Mouse (Mus musculus): ENCODE measurements at regions not wholly inside any gene's neighbourhood (a gene's known extent, or its start where the extent isn't known, plus 50 kb on each side); places are given as distances from the start of the nearest gene placed in this dataset.

DNA sequence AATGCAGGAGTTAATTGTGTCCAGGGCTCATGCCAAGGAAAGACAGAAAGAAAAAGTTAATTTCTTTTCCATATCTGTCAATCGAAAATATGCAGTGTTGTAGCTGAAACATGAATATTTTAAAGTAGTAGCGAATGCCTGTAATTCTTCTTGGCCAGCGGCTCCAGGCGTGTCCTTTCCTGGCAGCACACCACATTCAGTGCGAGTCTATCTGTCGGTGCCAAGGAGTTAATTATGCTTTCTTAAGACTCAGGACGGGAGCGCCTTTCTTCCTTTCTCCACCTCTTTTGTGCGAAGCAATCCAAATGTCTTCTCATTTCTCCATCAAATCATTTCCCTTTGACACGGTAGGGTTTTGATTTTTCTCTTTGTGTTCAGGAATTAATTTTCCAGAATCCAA, 226.5 kb upstream of the Nrip1 start:
- peak; percentile 27 for DNase-seq
- Histone ChIP-seq H3K27ac (ENCODE audit: insufficient read depth, low read depth, low read length) (no peak overlapping the region), H3K36me3 (ENCODE audit: control insufficient read depth, insufficient read depth, low read length) (no peaks in the 10 kb centered on the region), H3K4me1 (ENCODE audit: control insufficient read depth, insufficient read depth, low read length) (no peaks in the 10 kb centered on the region), H3K4me3 (ENCODE audit: insufficient read depth, low read depth, low read length) (no peak overlapping the region), H3K27me3 (replicated peaks; ENCODE audit: control insufficient read depth, insufficient read depth, low read length) (no peaks in the 10 kb centered on the region)
- WGBS: 52% methylated on average over 10 of the region's 10 CpGs
- TF ChIP-seq CTCF (conservative IDR thresholded peaks at IDR 0.05; ENCODE audit: insufficient read depth, insufficient read length, low read depth, low read length) (no peak), POLR2A (IDR thresholded peaks at IDR 0.05; ENCODE audit: low read depth, low read length) (no peak)

DNA sequence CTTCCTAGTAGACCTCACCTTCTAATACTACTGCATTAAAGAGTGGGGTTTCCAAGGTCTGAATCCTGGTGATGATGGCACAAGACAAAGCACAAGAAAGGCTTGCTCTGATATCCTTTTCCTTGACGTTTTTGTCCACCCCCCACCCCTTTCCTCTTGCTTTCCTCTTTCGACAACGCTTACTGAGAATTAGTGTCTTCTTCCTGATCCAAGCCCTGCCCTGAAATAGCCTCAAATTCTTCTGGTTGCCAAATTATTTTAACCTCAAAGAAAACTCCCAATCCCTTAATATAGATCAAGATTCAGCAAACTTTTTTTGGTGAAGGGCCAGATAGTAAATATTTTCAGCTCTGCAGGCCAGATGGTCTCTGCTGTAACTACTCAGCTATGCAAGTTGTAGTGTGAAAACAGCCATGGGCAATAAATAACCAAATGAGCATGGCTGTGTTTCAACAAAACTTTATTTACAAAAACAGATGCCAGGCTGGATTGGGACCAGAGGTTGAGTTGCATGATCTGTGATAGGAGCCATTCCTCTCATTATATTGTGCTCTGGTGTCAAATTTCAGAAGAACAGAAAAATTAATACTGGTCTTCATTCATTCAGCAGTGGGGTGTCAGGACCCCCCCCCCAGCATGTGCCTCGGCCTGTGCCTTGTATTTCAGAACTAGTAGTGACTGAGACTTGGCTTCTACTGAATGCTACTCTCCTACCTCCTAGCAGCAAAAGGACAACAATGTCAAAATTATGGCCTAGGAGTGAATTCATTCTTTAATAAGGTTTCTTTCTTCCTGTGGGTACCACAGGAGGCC, 218.5 kb upstream of the Nrip1 start:
- no peaks in the 10 kb centered on the region for H3K36me3 ChIP-seq (ENCODE audit: control insufficient read depth, insufficient read depth, low read length)
- H3K4me1 ChIP-seq (ENCODE audit: control insufficient read depth, insufficient read depth, low read length): no peaks in the 10 kb centered on the region
- peak; percentile 61 for DNase-seq
- H3K4me3 ChIP-seq (ENCODE audit: insufficient read depth, low read depth, low read length): no peak overlapping the region
- H3K27me3 ChIP-seq (replicated peaks; ENCODE audit: control insufficient read depth, insufficient read depth, low read length): no peaks in the 10 kb centered on the region
- H3K27ac ChIP-seq (ENCODE audit: insufficient read depth, low read depth, low read length): no peak overlapping the region
- 46% methylated on average over 4 of the region's 4 CpGs for WGBS
- no peak for TF ChIP-seq POLR2A (IDR thresholded peaks at IDR 0.05; ENCODE audit: low read depth, low read length)
- TF ChIP-seq CTCF (conservative IDR thresholded peaks at IDR 0.05; ENCODE audit: insufficient read depth, insufficient read length, low read depth, low read length): no peak

DNA sequence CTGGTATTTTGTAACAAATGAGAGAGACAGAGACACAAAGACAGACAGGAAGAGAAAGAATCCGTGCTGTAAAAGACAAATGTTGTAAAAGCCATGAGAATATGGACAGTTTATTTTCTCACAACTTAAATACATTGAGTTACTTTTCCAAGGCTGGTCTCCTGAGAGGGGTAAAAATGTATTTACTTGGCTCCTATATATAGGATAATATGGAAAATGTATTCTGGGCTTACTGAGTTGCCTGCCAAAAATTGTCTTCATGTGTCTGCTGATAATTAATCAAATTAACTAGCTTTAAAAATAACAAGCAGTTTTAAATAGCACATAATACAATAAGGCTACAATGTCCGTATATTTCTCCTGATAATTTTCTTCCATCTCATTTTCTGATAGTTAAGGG, 216.2 kb upstream of the Nrip1 start:
- WGBS: 63% methylated on average over 2 of the region's 2 CpGs
- no peaks in the 10 kb centered on the region for H3K36me3 ChIP-seq (ENCODE audit: control insufficient read depth, insufficient read depth, low read length)
- H3K4me1 ChIP-seq (ENCODE audit: control insufficient read depth, insufficient read depth, low read length): no peaks in the 10 kb centered on the region
- H3K4me3 ChIP-seq (ENCODE audit: insufficient read depth, low read depth, low read length): no peak overlapping the region
- no peaks in the 10 kb centered on the region for H3K27me3 ChIP-seq (replicated peaks; ENCODE audit: control insufficient read depth, insufficient read depth, low read length)
- no peak overlapping the region for H3K27ac ChIP-seq (ENCODE audit: insufficient read depth, low read depth, low read length)
- DNase-seq: no peak
- TF ChIP-seq CTCF (conservative IDR thresholded peaks at IDR 0.05; ENCODE audit: insufficient read depth, insufficient read length, low read depth, low read length) (no peak), POLR2A (IDR thresholded peaks at IDR 0.05; ENCODE audit: low read depth, low read length) (no peak)

DNA sequence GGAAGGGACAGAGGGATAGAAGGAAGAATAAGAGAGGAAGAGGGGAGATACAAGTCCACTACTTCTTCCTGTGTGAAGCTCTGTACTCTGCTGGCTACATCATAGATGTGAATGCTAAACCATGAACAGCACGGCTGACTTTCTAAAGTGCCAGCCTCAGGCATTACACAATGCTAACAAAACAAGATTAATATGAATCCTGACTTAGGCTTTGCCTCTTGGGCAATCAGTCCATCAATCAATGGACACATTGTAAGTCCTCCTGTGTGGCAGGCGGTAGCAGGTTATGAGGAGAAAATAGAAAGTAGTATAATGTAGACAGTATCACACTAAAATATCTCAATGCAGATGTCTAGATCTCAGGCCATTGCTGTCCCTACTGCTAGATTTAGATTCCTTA, 203.6 kb upstream of the Nrip1 start:
- Histone ChIP-seq H3K27me3 (replicated peaks; ENCODE audit: control insufficient read depth, insufficient read depth, low read length) (no peaks in the 10 kb centered on the region), H3K36me3 (ENCODE audit: control insufficient read depth, insufficient read depth, low read length) (no peaks in the 10 kb centered on the region), H3K4me3 (ENCODE audit: insufficient read depth, low read depth, low read length) (no peak overlapping the region), H3K27ac (ENCODE audit: insufficient read depth, low read depth, low read length) (no peak overlapping the region), H3K4me1 (ENCODE audit: control insufficient read depth, insufficient read depth, low read length) (no peaks in the 10 kb centered on the region)
- no peak for TF ChIP-seq POLR2A (IDR thresholded peaks at IDR 0.05; ENCODE audit: low read depth, low read length)
- no peak for TF ChIP-seq CTCF (conservative IDR thresholded peaks at IDR 0.05; ENCODE audit: insufficient read depth, insufficient read length, low read depth, low read length)
- WGBS: 85% methylated on average over 2 of the region's 2 CpGs
- no peak for DNase-seq

DNA sequence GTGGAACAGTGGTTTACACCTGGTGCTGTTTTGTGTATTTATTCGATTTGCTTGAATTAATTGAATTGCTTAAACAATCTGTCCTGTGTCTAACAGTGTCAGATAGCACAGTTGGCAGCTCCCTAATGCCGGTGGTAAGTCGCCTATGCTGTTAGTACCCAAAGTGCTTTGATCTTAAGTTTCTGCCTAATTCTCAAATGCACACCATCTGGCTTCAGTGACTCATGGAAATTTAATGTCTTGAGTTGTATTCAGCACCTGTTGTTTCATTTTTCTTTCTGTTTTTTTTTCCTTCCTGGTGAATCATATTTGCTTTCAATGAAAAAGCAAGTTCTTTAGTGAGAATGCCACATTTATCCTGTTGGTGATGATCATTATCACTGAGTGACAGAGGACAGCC, 201.7 kb upstream of the Nrip1 start:
- whole genome bisulfite sequencing: 65% methylated on average over 3 of the region's 3 CpGs
- no peak for DNase-seq

DNA sequence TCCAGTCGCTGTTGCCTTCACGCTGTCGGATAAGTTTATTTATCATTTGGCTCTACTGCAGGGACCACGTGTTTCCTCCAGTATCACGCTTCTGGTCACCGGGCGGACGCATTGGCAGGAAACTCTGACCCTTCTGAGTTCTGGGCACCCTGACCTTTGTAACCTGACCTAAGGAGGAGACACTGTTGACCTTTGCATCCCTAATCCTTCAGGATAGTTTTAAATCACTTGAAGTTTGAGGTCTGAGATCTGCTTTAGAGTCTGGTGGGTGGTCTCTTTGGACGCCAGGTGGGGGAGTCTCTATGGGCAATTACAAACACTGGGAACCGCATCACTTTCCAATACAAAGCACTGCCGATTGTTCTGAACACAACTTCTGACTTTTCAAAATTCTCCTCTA, 192.6 kb upstream of the Nrip1 start:
- TF ChIP-seq POLR2A (IDR thresholded peaks at IDR 0.05; ENCODE audit: low read depth, low read length): no peak
- TF ChIP-seq CTCF (conservative IDR thresholded peaks at IDR 0.05; ENCODE audit: insufficient read depth, insufficient read length, low read depth, low read length): no peak

More for the DNA sequence above, 201.7 kb upstream of the Nrip1 start:
- no peaks in the 10 kb centered on the region for H3K36me3 ChIP-seq (ENCODE audit: control insufficient read depth, insufficient read depth, low read length)
- no peak overlapping the region for H3K27ac ChIP-seq (ENCODE audit: insufficient read depth, low read depth, low read length)
- no peak overlapping the region for H3K4me3 ChIP-seq (ENCODE audit: insufficient read depth, low read depth, low read length)
- no peak for TF ChIP-seq POLR2A (IDR thresholded peaks at IDR 0.05; ENCODE audit: low read depth, low read length)
- TF ChIP-seq CTCF (conservative IDR thresholded peaks at IDR 0.05; ENCODE audit: insufficient read depth, insufficient read length, low read depth, low read length): no peak
- no peaks in the 10 kb centered on the region; the same call in 1 of the 2 replicates for H3K4me1 ChIP-seq (ENCODE audit: control insufficient read depth, insufficient read depth, low read length)
- H3K27me3 ChIP-seq (replicated peaks; ENCODE audit: control insufficient read depth, insufficient read depth, low read length): no peaks in the 10 kb centered on the region

DNA sequence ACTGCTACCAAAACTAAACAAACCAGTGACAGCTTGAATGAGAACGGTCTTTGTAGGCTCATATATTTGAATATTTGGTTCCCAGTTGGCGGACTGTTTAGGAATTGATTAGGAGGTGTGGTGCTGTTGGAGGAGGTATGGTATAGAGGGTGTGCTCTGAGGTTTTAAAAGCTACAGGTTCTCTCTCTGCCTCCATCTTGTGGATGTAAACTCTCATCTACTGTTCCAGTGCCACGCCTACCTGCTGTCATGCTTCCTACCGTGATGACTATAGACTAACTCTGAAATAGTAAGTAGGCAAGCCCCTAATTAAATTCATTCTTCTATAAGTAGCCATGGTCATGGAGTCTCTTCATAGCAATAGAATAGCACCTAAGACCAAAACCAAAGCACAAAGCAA, 181.2 kb upstream of the Nrip1 start:
- WGBS: 85% methylated on average over 4 of the region's 4 CpGs
- no peak overlapping the region for H3K27ac ChIP-seq (ENCODE audit: insufficient read depth, low read depth, low read length)
- no peaks in the 10 kb centered on the region for H3K27me3 ChIP-seq (replicated peaks; ENCODE audit: control insufficient read depth, insufficient read depth, low read length)
- TF ChIP-seq CTCF (conservative IDR thresholded peaks at IDR 0.05; ENCODE audit: insufficient read depth, insufficient read length, low read depth, low read length): no peak
- TF ChIP-seq POLR2A (IDR thresholded peaks at IDR 0.05; ENCODE audit: low read depth, low read length): no peak
- H3K36me3 ChIP-seq (ENCODE audit: control insufficient read depth, insufficient read depth, low read length): no peaks in the 10 kb centered on the region
- H3K4me1 ChIP-seq (ENCODE audit: control insufficient read depth, insufficient read depth, low read length): no peaks in the 10 kb centered on the region
- no peak for DNase-seq
- H3K4me3 ChIP-seq (ENCODE audit: insufficient read depth, low read depth, low read length): no peak overlapping the region

More for the DNA sequence above, 192.6 kb upstream of the Nrip1 start:
- Histone ChIP-seq H3K4me3 (ENCODE audit: insufficient read depth, low read depth, low read length) (no peak overlapping the region), H3K27me3 (replicated peaks; ENCODE audit: control insufficient read depth, insufficient read depth, low read length) (no peaks in the 10 kb centered on the region), H3K36me3 (ENCODE audit: control insufficient read depth, insufficient read depth, low read length) (no peaks in the 10 kb centered on the region), H3K4me1 (ENCODE audit: control insufficient read depth, insufficient read depth, low read length) (peaks cover 3% of the 10 kb centered on the region; the same call in 1 of the 2 replicates), H3K27ac (ENCODE audit: insufficient read depth, low read depth, low read length) (no peak overlapping the region)
- DNase-seq: peak; percentile 56
- 23% methylated on average over 11 of the region's 11 CpGs for WGBS

All from kidney, adult 2 months (tissue).